Mouse (Mus musculus): Measurements from ENCODE around the gene Gpr18. TPM values are rescaled to one million over a fixed set of nuclear protein-coding genes. Genes with fewer than 3 reads are reported as not detected.

Gpr18 gene
- polyA plus RNA-seq, 1 experiment from 2014 or later: 0.42 TPM

GRCm38 (mm10) chr14:121958041-121958750, 42.6 kb upstream of the Gpr18 start:
- H3K4me2 ChIP-seq: no peak overlapping the region
- peaks cover 8% of the 10 kb centered on the region; the same call in 1 of the 2 replicates for H3K36me3 ChIP-seq
- no peaks in the 10 kb centered on the region for H3K27me3 ChIP-seq (replicated peaks)
- H3K9ac ChIP-seq: no peak overlapping the region
- no peak overlapping the region for H3K4me3 ChIP-seq (replicated peaks)
- 86% methylated on average over 3 of the region's 3 CpGs for WGBS
- ATAC-seq (ENCODE audit: insufficient read depth, low FRiP score, low read depth): no peak
- H3K9me3 ChIP-seq: no peaks in the 10 kb centered on the region
- peaks cover 19% of the 10 kb centered on the region for H3K4me1 ChIP-seq
- no peak overlapping the region for H3K27ac ChIP-seq

- Histone ChIP-seq H3K4me1 (peaks cover 15% of the 10 kb centered on the region), H3K27ac (no peak overlapping the region), H3K36me3 (peaks cover 8% of the 10 kb centered on the region; the same call in 1 of the 2 replicates), H3K9me3 (no peaks in the 10 kb centered on the region), H3K27me3 (replicated peaks) (no peaks in the 10 kb centered on the region), H3K4me2 (no peak overlapping the region), H3K4me3 (replicated peaks) (no peak overlapping the region), H3K9ac (no peak overlapping the region)
- no peak for ATAC-seq (ENCODE audit: insufficient read depth, low FRiP score, low read depth)
- 79% methylated on average over 10 of the region's 10 CpGs for WGBS
Measured at GRCm38 (mm10) chr14:121957176-121957871, 41.7 kb upstream of the Gpr18 start.

- Histone ChIP-seq H3K9me3 (no peaks in the 10 kb centered on the region), H3K27ac (no peak overlapping the region), H3K9ac (no peak overlapping the region), H3K4me3 (replicated peaks) (no peak overlapping the region), H3K4me2 (no peak overlapping the region), H3K4me1 (peaks cover 7% of the 10 kb centered on the region; the same call in 1 of the 2 replicates), H3K36me3 (peaks cover 8% of the 10 kb centered on the region; the same call in 1 of the 2 replicates), H3K27me3 (replicated peaks) (no peaks in the 10 kb centered on the region)
- WGBS: 90% methylated on average over 5 of the region's 5 CpGs
- ATAC-seq (ENCODE audit: insufficient read depth, low FRiP score, low read depth): no peak
Measured at GRCm38 (mm10) chr14:121956291-121956690, 40.7 kb upstream of the Gpr18 start.

GRCm38 (mm10) chr14:121955176-121955795, 39.7 kb upstream of the Gpr18 start:
- Histone ChIP-seq H3K9ac (no peak overlapping the region), H3K36me3 (peaks cover 8% of the 10 kb centered on the region; the same call in 1 of the 2 replicates), H3K27ac (no peak overlapping the region), H3K27me3 (replicated peaks) (no peaks in the 10 kb centered on the region), H3K4me1 (0 out of 2 replicates have a peak, but pooled peaks cover 3% of the 10 kb centered on the region), H3K4me3 (replicated peaks) (no peak overlapping the region), H3K4me2 (no peak overlapping the region), H3K9me3 (no peaks in the 10 kb centered on the region)
- 62% methylated on average over 5 of the region's 5 CpGs for WGBS
- ATAC-seq (ENCODE audit: insufficient read depth, low FRiP score, low read depth): no peak

- ATAC-seq (ENCODE audit: insufficient read depth, low FRiP score, low read depth): no peak
- Histone ChIP-seq H3K9me3 (no peaks in the 10 kb centered on the region), H3K9ac (no peak overlapping the region), H3K27ac (no peak overlapping the region), H3K4me2 (no peak overlapping the region), H3K27me3 (replicated peaks) (no peaks in the 10 kb centered on the region), H3K4me3 (replicated peaks) (no peak overlapping the region), H3K36me3 (peaks cover 8% of the 10 kb centered on the region; the same call in 1 of the 2 replicates), H3K4me1 (0 out of 2 replicates have a peak, but pooled peaks cover 3% of the 10 kb centered on the region)
- WGBS: 96% methylated on average over 12 of the region's 12 CpGs
Measured at GRCm38 (mm10) chr14:121954608-121955007, 39.0 kb upstream of the Gpr18 start.

- H3K4me1 ChIP-seq: 0 out of 2 replicates have a peak, but pooled peaks cover 3% of the 10 kb centered on the region
- H3K4me3 ChIP-seq (replicated peaks): no peak overlapping the region
- no peaks in the 10 kb centered on the region for H3K9me3 ChIP-seq
- no peak overlapping the region for H3K9ac ChIP-seq
- no peak for ATAC-seq (ENCODE audit: insufficient read depth, low FRiP score, low read depth)
- H3K4me2 ChIP-seq: no peak overlapping the region
- H3K27me3 ChIP-seq (replicated peaks): no peaks in the 10 kb centered on the region
- H3K36me3 ChIP-seq: peaks cover 8% of the 10 kb centered on the region; the same call in 1 of the 2 replicates
- no peak overlapping the region for H3K27ac ChIP-seq
- 92% methylated on average over 11 of the region's 11 CpGs for WGBS
Measured at GRCm38 (mm10) chr14:121954129-121954528, 38.5 kb upstream of the Gpr18 start.

GRCm38 (mm10) chr14:121952046-121952400, 36.4 kb upstream of the Gpr18 start:
- Histone ChIP-seq H3K9ac (no peak overlapping the region), H3K9me3 (no peaks in the 10 kb centered on the region), H3K27me3 (replicated peaks) (no peaks in the 10 kb centered on the region), H3K4me3 (replicated peaks) (no peak overlapping the region), H3K4me2 (no peak overlapping the region), H3K36me3 (peaks cover 8% of the 10 kb centered on the region; the same call in 1 of the 2 replicates), H3K4me1 (peaks cover 5% of the 10 kb centered on the region; the same call in 1 of the 2 replicates), H3K27ac (no peak overlapping the region)
- 77% methylated on average over 5 of the region's 5 CpGs for whole genome bisulfite sequencing
- no peak for ATAC-seq (ENCODE audit: insufficient read depth, low FRiP score, low read depth)

GRCm38 (mm10) chr14:121951399-121952045, 35.9 kb upstream of the Gpr18 start:
- Histone ChIP-seq H3K36me3 (peaks cover 8% of the 10 kb centered on the region; the same call in 1 of the 2 replicates), H3K4me1 (peaks cover 6% of the 10 kb centered on the region; the same call in 1 of the 2 replicates), H3K27ac (no peak overlapping the region), H3K4me2 (no peak overlapping the region), H3K9me3 (no peaks in the 10 kb centered on the region), H3K9ac (no peak overlapping the region), H3K27me3 (replicated peaks) (no peaks in the 10 kb centered on the region), H3K4me3 (replicated peaks) (no peak overlapping the region)
- ATAC-seq (ENCODE audit: insufficient read depth, low FRiP score, low read depth): peak; percentile 60; the same call in 1 of the 2 replicates
- 56% methylated on average over 2 of the region's 2 CpGs for WGBS

- Histone ChIP-seq H3K27me3 (replicated peaks) (no peaks in the 10 kb centered on the region), H3K4me1 (peaks cover 6% of the 10 kb centered on the region; the same call in 1 of the 2 replicates), H3K36me3 (peaks cover 8% of the 10 kb centered on the region; the same call in 1 of the 2 replicates), H3K4me2 (no peak overlapping the region), H3K9ac (no peak overlapping the region), H3K27ac (no peak overlapping the region), H3K9me3 (no peaks in the 10 kb centered on the region), H3K4me3 (replicated peaks) (no peak overlapping the region)
- 91% methylated on average over 5 of the region's 5 CpGs for WGBS
- ATAC-seq (ENCODE audit: insufficient read depth, low FRiP score, low read depth): no peak
Measured at GRCm38 (mm10) chr14:121949897-121950296, 34.3 kb upstream of the Gpr18 start.

GRCm38 (mm10) chr14:121949436-121949835, 33.9 kb upstream of the Gpr18 start:
- no peaks in the 10 kb centered on the region for H3K9me3 ChIP-seq
- no peak overlapping the region for H3K4me2 ChIP-seq
- peaks cover 6% of the 10 kb centered on the region; the same call in 1 of the 2 replicates for H3K4me1 ChIP-seq
- H3K27me3 ChIP-seq (replicated peaks): no peaks in the 10 kb centered on the region
- H3K9ac ChIP-seq: no peak overlapping the region
- ATAC-seq (ENCODE audit: insufficient read depth, low FRiP score, low read depth): no peak
- no peak overlapping the region for H3K27ac ChIP-seq
- 87% methylated on average over 3 of the region's 3 CpGs for WGBS
- peaks cover 4% of the 10 kb centered on the region; the same call in 1 of the 2 replicates for H3K36me3 ChIP-seq
- H3K4me3 ChIP-seq (replicated peaks): no peak overlapping the region

GRCm38 (mm10) chr14:121947966-121948365, 32.4 kb upstream of the Gpr18 start:
- H3K4me1 ChIP-seq: peaks cover 6% of the 10 kb centered on the region; the same call in 1 of the 2 replicates
- H3K9ac ChIP-seq: no peak overlapping the region
- WGBS: 74% methylated on average over 3 of the region's 3 CpGs
- no peaks in the 10 kb centered on the region for H3K27me3 ChIP-seq (replicated peaks)
- no peak overlapping the region for H3K27ac ChIP-seq
- H3K9me3 ChIP-seq: no peaks in the 10 kb centered on the region
- no peak overlapping the region for H3K4me3 ChIP-seq (replicated peaks)
- no peak for ATAC-seq (ENCODE audit: insufficient read depth, low FRiP score, low read depth)
- no peak overlapping the region for H3K4me2 ChIP-seq
- no peaks in the 10 kb centered on the region for H3K36me3 ChIP-seq

Data from stomach, embryonic 15.5 days (tissue).